Mouse (Mus musculus): ENCODE data around the gene Fignl1.

DNA sequence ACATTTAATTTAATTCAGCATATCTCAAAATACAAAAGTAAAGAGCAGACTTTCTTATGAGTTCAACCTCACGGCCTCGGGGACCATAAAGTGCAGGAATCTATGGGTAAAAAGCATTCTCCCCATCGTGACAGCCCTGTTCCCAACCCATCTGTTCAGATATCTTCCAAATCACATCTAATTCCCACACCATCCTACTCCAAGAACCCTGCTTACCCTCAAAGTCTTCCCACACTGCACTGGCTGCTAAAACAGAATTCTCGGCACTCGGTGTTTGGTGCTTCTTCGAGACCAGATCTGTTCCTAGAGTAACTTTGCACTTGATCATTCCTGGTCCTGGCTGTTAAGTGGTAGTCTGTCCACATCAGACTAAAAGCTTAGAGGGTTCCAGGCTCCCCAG, 30.4 kb downstream of the Fignl1 start:
- TF ChIP-seq TAL1 (IDR thresholded peaks at IDR 0.05; ENCODE audit: low read length) (no peak), GATA1 (IDR thresholded peaks at IDR 0.05; ENCODE audit: low read length) (no peak)

Data from erythroblast, embryonic 14.5 days (primary cell).